Mouse (Mus musculus) G1E (cell line): ENCODE measurements around the gene Rpe65. TPM values are rescaled to one million over a fixed set of nuclear protein-coding genes. Genes with fewer than 3 reads are reported as not detected.

Source experiments
- ATAC-seq: 2 replicates; pipeline ENCODE4 v1.8.0; 2016; ENCODE audit warnings: mild to moderate bottlenecking; ENCODE audit not compliant: insufficient number of reproducible peaks, poor library complexity, low FRiP score, severe bottlenecking; ENCODE audit errors: extremely low read depth
- DNase-seq: peaks from one replicate; pipeline ENCODE4 v3.0.0; 2012; ENCODE audit warnings: low spot score
- H3K27me3 ChIP-seq: 2 replicates; pipeline ENCODE4 v1.6.1; 2012; ENCODE audit warnings: mild to moderate bottlenecking, low read length, inconsistent platforms; ENCODE audit not compliant: insufficient read depth
- H3K36me3 ChIP-seq: replicated peaks from 2 replicates; pipeline ENCODE3; 2012; ENCODE audit warnings: mild to moderate bottlenecking, inconsistent platforms
- H3K4me1 ChIP-seq: 2 replicates; pipeline ENCODE4 v1.6.1; 2012; ENCODE audit warnings: low read depth, low read length, inconsistent platforms, mixed read lengths; ENCODE audit not compliant: insufficient read depth
- H3K4me3 ChIP-seq: 2 replicates; pipeline ENCODE4 v1.5.1; 2012; ENCODE audit warnings: low read depth, mild to moderate bottlenecking, inconsistent platforms, low read length, moderate library complexity, mixed read lengths
- H3K9me3 ChIP-seq: replicated peaks from 2 replicates; pipeline ENCODE4 v1.6.1; 2012; ENCODE audit warnings: inconsistent platforms
- CTCF ChIP-seq: IDR thresholded peaks from 2 replicates; pipeline ENCODE4 v1.5.1; 2012; ENCODE audit warnings: low read depth, low read length, inconsistent platforms, mixed read lengths
- GATA1 ChIP-seq: IDR thresholded peaks from 2 replicates; pipeline ENCODE4 v1.6.1; 2012; ENCODE audit warnings: borderline replicate concordance, low read length, inconsistent platforms, mixed read lengths
- GATA2 ChIP-seq: IDR thresholded peaks from 2 replicates; pipeline ENCODE4 v1.6.1; 2012; ENCODE audit warnings: low read depth, low read length, inconsistent platforms, borderline replicate concordance
- POLR2AphosphoS5 ChIP-seq: IDR thresholded peaks from 2 replicates; pipeline ENCODE4 v1.6.1; 2012; ENCODE audit warnings: low read depth, low read length, inconsistent platforms; ENCODE audit not compliant: insufficient replicate concordance
- TAL1 ChIP-seq: conservative IDR thresholded peaks from 2 replicates; pipeline ENCODE4 v1.6.1; 2012; ENCODE audit warnings: low read depth, low read length, inconsistent platforms, mixed read lengths
- polyA plus RNA-seq: library from polyadenylated mRNA; stranded (reverse); fragments of >175 nt; gene quantifications from 2 replicates; pipeline ENCODE4 v1.2.3, GENCODE M21; 2012
- total RNA-seq, 2 experiments: library from RNA; stranded (forward) in 1 of 2; stranded (reverse) in 1 of 2; fragments of 200-1000 nt in 1 of 2; fragments of >200 nt in 1 of 2; fragmentation: Nextera tagmentation in 1 of 2; gene quantifications; 2 replicates each; pipeline ENCODE4 v1.2.3; 2014 to 2017

The Rpe65 gene
- total RNA-seq (2014; fragmentation: Nextera tagmentation) (not detected in 2 replicates), total RNA-seq (2017) (not detected in 2 replicates), polyA plus RNA-seq (not detected in 2 replicates)

GRCm38 (mm10) chr3:159598875-159599274 lies at the start of gene Rpe65:
Gene Rpe65, plus strand, starts transcription at chr3:159599175.
- ATAC-seq (no peak), DNase-seq (no peak)
- no peak within 1 kb of the TSS for H3K4me3 ChIP-seq
- H3K27me3 ChIP-seq: no peaks in the 10 kb centered on the region
- no peaks in the 10 kb centered on the region for H3K9me3 ChIP-seq
- TF ChIP-seq TAL1 (no peak), CTCF (no peak), GATA2 (no peak), GATA1 (no peak), POLR2AphosphoS5 (no peak)
- no peaks in the 10 kb centered on the region for H3K4me1 ChIP-seq
- no peaks in the 10 kb centered on the region for H3K36me3 ChIP-seq

DNA sequence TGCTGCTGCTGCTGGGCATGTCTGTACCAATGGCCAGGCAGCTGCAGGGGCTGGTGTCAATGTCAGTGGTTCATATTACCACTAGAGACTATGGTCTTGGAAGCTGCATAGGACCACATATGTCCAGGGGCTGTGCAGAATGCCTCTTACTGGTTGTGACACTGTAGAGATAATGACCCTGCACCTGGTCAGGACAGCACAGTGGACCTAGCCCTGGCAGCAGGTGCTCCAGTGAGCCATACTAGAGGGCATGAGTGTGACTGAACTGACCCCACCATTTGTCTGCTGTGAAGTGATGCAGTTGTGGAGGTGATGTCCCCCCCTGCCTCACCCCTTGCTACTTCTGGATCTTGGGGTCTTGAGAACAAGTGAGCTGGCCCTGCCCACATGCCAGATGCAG lies 48.8 kb upstream of the Rpe65 start:
- no peaks in the 10 kb centered on the region for H3K27me3 ChIP-seq
- H3K36me3 ChIP-seq: no peaks in the 10 kb centered on the region
- no peaks in the 10 kb centered on the region for H3K9me3 ChIP-seq
- no peak for ATAC-seq
- H3K4me1 ChIP-seq: no peaks in the 10 kb centered on the region
- DNase-seq: no peak
- TF ChIP-seq GATA2 (no peak), POLR2AphosphoS5 (no peak), CTCF (no peak), GATA1 (no peak), TAL1 (no peak)
- no peak overlapping the region for H3K4me3 ChIP-seq

GRCm38 (mm10) chr3:159614977-159615376 lies 16.0 kb downstream of the Rpe65 start:
- DNase-seq (no peak), ATAC-seq (no peak)
- Histone ChIP-seq H3K9me3 (no peaks in the 10 kb centered on the region), H3K27me3 (no peaks in the 10 kb centered on the region), H3K4me1 (no peaks in the 10 kb centered on the region), H3K36me3 (no peaks in the 10 kb centered on the region), H3K4me3 (no peak overlapping the region)
- TF ChIP-seq POLR2AphosphoS5: no peak
- TF ChIP-seq GATA2: no peak
- TF ChIP-seq GATA1: no peak
- TF ChIP-seq CTCF: no peak
- TF ChIP-seq TAL1: no peak

- Histone ChIP-seq H3K36me3 (no peaks in the 10 kb centered on the region), H3K9me3 (no peaks in the 10 kb centered on the region), H3K4me3 (no peak overlapping the region), H3K4me1 (no peaks in the 10 kb centered on the region), H3K27me3 (no peaks in the 10 kb centered on the region)
- DNase-seq (no peak), ATAC-seq (no peak)
- TF ChIP-seq GATA1: no peak
Measured at GRCm38 (mm10) chr3:159621026-159621425, 22.1 kb downstream of the Rpe65 start.

GRCm38 (mm10) chr3:159624010-159624409 lies 25.0 kb downstream of the Rpe65 start:
- ATAC-seq (no peak), DNase-seq (no peak)
- Histone ChIP-seq H3K36me3 (no peaks in the 10 kb centered on the region), H3K4me3 (no peak overlapping the region), H3K27me3 (no peaks in the 10 kb centered on the region), H3K9me3 (no peaks in the 10 kb centered on the region), H3K4me1 (no peaks in the 10 kb centered on the region)
- TF ChIP-seq GATA2 (no peak), POLR2AphosphoS5 (no peak), TAL1 (no peak), CTCF (no peak), GATA1 (no peak)

DNA sequence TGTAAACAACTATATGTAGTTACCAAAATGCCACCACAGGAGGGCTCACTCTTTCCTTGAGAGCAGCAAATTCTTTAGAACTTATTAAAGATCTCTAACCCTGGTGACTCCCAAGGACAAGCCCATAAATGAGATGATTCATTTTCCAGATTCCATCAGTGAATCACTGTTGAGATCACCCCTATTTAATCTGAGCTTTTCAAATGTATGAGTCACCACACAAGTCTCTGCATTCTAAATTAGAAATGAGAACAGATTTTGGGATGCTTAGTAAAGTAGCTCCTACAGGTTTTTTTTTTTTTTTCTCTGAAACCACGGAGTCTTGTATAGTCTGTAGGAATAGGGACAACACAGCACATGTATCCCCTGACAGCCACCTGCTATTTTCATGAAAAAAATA lies 61.8 kb downstream of the Rpe65 start:
- Histone ChIP-seq H3K4me3 (no peak overlapping the region), H3K36me3 (no peaks in the 10 kb centered on the region), H3K27me3 (no peaks in the 10 kb centered on the region), H3K4me1 (no peaks in the 10 kb centered on the region), H3K9me3 (no peaks in the 10 kb centered on the region)
- peak; percentile 4; the same call in 1 of the 2 replicates for ATAC-seq
- no peak for DNase-seq
- TF ChIP-seq POLR2AphosphoS5 (no peak), GATA1 (no peak), TAL1 (no peak), GATA2 (no peak), CTCF (no peak)

DNA sequence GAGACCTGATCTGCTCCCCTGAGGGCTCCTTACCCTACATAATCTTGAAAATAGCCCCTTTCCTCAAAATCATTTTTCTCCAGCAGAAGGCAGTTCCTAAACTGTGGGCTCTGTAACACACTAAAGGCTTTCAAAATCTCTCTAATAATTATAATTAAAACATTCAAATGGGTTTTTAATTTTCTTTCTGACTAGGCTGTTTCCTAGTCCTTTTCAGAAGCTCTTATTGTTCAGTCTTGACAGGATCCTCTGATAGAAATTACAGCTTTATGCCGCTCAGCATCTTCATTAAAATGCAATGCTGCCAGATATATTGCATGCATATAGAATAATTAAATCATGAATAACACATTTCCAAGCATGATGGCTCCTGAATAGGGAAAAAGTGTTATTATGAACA lies 64.4 kb downstream of the Rpe65 start:
- Histone ChIP-seq H3K4me3 (no peak overlapping the region), H3K9me3 (no peaks in the 10 kb centered on the region), H3K4me1 (no peaks in the 10 kb centered on the region), H3K36me3 (no peaks in the 10 kb centered on the region), H3K27me3 (no peaks in the 10 kb centered on the region)
- ATAC-seq (no peak), DNase-seq (no peak)
- TF ChIP-seq GATA1 (no peak), POLR2AphosphoS5 (no peak), TAL1 (no peak), GATA2 (no peak), CTCF (no peak)

Other genes starting within 250 kb of the Rpe65 start
- 57.1 and 84.4 TPM in 2 replicates for gene Depdc1a, start 103.7 kb upstream of the Rpe65 start, total RNA-seq (2014; fragmentation: Nextera tagmentation)
- 27.3 and 27.8 TPM in 2 replicates for gene Depdc1a, start 103.7 kb upstream of the Rpe65 start, total RNA-seq (2017)
- 0.55 and 1.1 TPM in 2 replicates for gene Depdc1a, start 103.7 kb upstream of the Rpe65 start, polyA plus RNA-seq
- gene Wls, start 240.5 kb downstream of the Rpe65 start, total RNA-seq (2014; fragmentation: Nextera tagmentation): 67.9 and 80.9 TPM in 2 replicates
- 81.6 and 82.7 TPM in 2 replicates for gene Wls, start 240.5 kb downstream of the Rpe65 start, total RNA-seq (2017)
- 11.2 and 11.6 TPM in 2 replicates for gene Wls, start 240.5 kb downstream of the Rpe65 start, polyA plus RNA-seq